Mouse (Mus musculus): ENCODE measurements around the gene Galk2. TPM values are rescaled to one million over a fixed set of nuclear protein-coding genes. Genes with fewer than 3 reads are reported as not detected.

Galk2 gene
- polyA plus RNA-seq, 1 experiment from 2014 or later = 31.1 TPM

DNA sequence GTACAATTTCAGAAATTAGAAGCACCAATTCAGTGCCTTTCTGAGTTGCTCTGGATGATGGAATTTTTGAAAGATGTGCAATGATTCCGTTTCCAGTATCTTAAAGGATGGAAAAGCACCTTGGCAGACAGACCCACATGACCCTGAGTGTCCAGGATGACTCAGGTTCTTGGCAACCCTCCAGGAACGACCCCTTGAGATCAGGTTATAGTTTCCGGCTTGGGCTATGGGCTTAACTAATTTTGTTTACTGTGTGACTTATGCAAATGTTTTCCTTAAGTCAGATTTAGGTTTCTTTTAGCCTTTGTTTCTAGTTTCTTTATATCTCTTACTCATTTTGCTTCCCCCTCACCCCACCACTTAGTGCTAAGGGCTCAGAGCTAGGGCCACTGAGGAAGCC is 66.2 kb downstream of the Galk2 start:
- ATAC-seq (ENCODE audit: insufficient read depth, low FRiP score, low TSS enrichment) (no peak), DNase-seq (ENCODE audit: low spot score) (no peak)
- Histone ChIP-seq H3K27me3 (ENCODE audit: control insufficient read depth, insufficient read depth, low read length) (no peaks in the 10 kb centered on the region), H3K27ac (ENCODE audit: low read depth, low read length) (no peak overlapping the region), H3K4me2 (ENCODE audit: low read depth) (no peak overlapping the region), H3K9ac (ENCODE audit: low read length) (no peak overlapping the region), H3K4me3 (ENCODE audit: low read depth, low read length) (no peak overlapping the region), H3K4me1 (ENCODE audit: control insufficient read depth, insufficient read depth, low read length) (no peaks in the 10 kb centered on the region), H3K9me3 (ENCODE audit: control insufficient read depth, low read length) (no peaks in the 10 kb centered on the region), H3K36me3 (ENCODE audit: control insufficient read depth, insufficient read depth, low read length) (no peaks in the 10 kb centered on the region)
- 88% methylated on average over 3 of the region's 3 CpGs for WGBS

DNA sequence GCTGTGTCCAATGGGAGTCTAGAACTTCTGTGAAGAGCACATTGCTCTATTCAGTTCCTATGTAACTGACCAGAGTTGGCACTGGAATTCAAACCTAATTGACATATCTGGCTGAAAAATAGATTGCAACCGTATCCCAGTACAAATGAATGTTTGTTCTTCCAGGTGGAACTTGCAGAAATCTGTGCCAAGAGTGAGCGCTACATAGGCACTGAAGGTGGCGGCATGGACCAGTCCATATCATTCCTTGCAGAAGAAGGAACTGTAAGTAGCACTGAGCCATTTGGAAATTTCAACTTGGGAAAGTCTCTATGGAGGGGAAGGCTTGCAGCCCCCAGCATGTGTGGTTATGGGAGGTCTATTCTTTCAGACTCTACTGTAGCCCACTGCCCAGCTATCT is 70.5 kb downstream of the Galk2 start:
- no peaks in the 10 kb centered on the region for H3K4me1 ChIP-seq (ENCODE audit: control insufficient read depth, insufficient read depth, low read length)
- no peak for ATAC-seq (ENCODE audit: insufficient read depth, low FRiP score, low TSS enrichment)
- H3K4me3 ChIP-seq (ENCODE audit: low read depth, low read length) = no peak overlapping the region
- H3K27me3 ChIP-seq (ENCODE audit: control insufficient read depth, insufficient read depth, low read length) = no peaks in the 10 kb centered on the region
- no peak for DNase-seq (ENCODE audit: low spot score)
- H3K9ac ChIP-seq (ENCODE audit: low read length) = no peak overlapping the region
- WGBS = 95% methylated on average over 3 of the region's 3 CpGs
- H3K36me3 ChIP-seq (ENCODE audit: control insufficient read depth, insufficient read depth, low read length) = no peaks in the 10 kb centered on the region
- no peak overlapping the region for H3K27ac ChIP-seq (ENCODE audit: low read depth, low read length)
- no peaks in the 10 kb centered on the region for H3K9me3 ChIP-seq (ENCODE audit: control insufficient read depth, low read length)
- H3K4me2 ChIP-seq (ENCODE audit: low read depth) = no peak overlapping the region

DNA sequence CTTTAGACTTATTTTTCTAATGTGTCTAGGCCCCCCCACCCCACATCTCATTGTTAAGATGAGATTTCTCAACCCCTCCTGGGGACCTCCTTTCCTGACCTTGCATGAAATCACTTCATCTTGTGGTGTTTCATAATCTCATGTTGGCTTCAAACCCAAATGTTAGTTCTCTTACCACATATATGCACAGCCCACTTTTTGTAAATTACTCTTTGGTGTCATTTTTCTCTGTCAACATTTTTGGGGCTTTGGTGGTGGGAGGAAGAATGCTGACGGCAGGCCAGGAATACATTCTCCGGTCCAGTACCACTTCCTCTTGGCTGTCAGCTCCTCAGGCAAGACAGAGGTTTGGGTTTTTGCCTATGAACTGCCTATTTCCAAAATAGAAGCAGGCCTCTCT is 71.0 kb downstream of the Galk2 start:
- Histone ChIP-seq H3K4me1 (ENCODE audit: control insufficient read depth, insufficient read depth, low read length) (no peaks in the 10 kb centered on the region), H3K36me3 (ENCODE audit: control insufficient read depth, insufficient read depth, low read length) (no peaks in the 10 kb centered on the region), H3K9ac (ENCODE audit: low read length) (no peak overlapping the region), H3K27ac (ENCODE audit: low read depth, low read length) (no peak overlapping the region), H3K27me3 (ENCODE audit: control insufficient read depth, insufficient read depth, low read length) (no peaks in the 10 kb centered on the region), H3K4me2 (ENCODE audit: low read depth) (no peak overlapping the region), H3K4me3 (ENCODE audit: low read depth, low read length) (no peak overlapping the region), H3K9me3 (ENCODE audit: control insufficient read depth, low read length) (no peaks in the 10 kb centered on the region)
- no peak for ATAC-seq (ENCODE audit: insufficient read depth, low FRiP score, low TSS enrichment)
- 82% methylated on average over 2 of the region's 2 CpGs for WGBS
- no peak for DNase-seq (ENCODE audit: low spot score)

DNA sequence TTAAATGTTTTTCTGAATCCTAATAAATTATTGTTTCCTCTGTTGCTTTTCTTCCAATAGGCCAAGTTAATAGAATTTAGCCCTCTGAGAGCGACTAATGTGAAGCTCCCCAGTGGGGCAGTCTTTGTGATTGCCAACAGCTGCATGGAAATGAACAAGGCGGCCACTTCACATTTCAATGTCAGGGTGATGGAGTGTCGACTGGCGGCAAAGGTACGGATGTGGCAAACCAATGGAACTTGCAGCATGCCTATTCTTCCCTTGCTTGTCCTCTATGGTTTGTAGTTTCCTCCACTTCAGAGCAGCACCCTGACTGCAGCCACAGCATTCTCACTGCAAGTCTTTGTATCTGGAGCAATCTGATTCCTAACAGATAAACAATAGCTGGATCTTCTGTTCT is 72.3 kb downstream of the Galk2 start:
- peak; percentile 45; the same call in 1 of the 2 replicates for ATAC-seq (ENCODE audit: insufficient read depth, low FRiP score, low TSS enrichment)

DNA sequence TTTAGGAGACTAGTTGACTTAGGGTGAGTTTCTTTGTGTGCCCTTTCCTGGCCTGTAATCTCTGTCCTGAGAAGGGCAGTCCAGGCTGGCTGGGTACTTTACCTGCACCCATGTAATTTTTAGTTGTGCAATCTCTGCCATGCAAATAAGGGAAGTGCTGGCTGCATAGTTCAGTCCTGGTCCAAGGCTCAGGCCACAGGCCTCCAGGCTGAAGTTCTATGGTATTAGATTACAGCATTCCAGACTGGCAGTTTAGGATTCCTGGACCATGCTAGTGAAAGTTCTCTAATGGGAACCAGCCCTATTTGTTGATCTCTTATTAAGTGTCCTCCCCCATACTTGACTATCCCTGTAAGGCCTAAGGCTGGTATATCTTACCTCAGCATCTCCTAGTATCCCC is 73.8 kb downstream of the Galk2 start:
- Histone ChIP-seq H3K27ac (ENCODE audit: low read depth, low read length) (no peak overlapping the region), H3K4me2 (ENCODE audit: low read depth) (no peak overlapping the region), H3K27me3 (ENCODE audit: control insufficient read depth, insufficient read depth, low read length) (no peaks in the 10 kb centered on the region), H3K9ac (ENCODE audit: low read length) (no peak overlapping the region), H3K36me3 (ENCODE audit: control insufficient read depth, insufficient read depth, low read length) (no peaks in the 10 kb centered on the region), H3K4me3 (ENCODE audit: low read depth, low read length) (no peak overlapping the region), H3K9me3 (ENCODE audit: control insufficient read depth, low read length) (no peaks in the 10 kb centered on the region), H3K4me1 (ENCODE audit: control insufficient read depth, insufficient read depth, low read length) (no peaks in the 10 kb centered on the region)
- DNase-seq (ENCODE audit: low spot score) (no peak), ATAC-seq (ENCODE audit: insufficient read depth, low FRiP score, low TSS enrichment) (no peak)

More for the DNA sequence above, 72.3 kb downstream of the Galk2 start:
- DNase-seq (ENCODE audit: low spot score) = peak; percentile 23
- Histone ChIP-seq H3K27ac (ENCODE audit: low read depth, low read length) (no peak overlapping the region), H3K9ac (ENCODE audit: low read length) (no peak overlapping the region), H3K4me1 (ENCODE audit: control insufficient read depth, insufficient read depth, low read length) (no peaks in the 10 kb centered on the region), H3K4me3 (ENCODE audit: low read depth, low read length) (no peak overlapping the region), H3K4me2 (ENCODE audit: low read depth) (no peak overlapping the region), H3K36me3 (ENCODE audit: control insufficient read depth, insufficient read depth, low read length) (no peaks in the 10 kb centered on the region), H3K9me3 (ENCODE audit: control insufficient read depth, low read length) (no peaks in the 10 kb centered on the region), H3K27me3 (ENCODE audit: control insufficient read depth, insufficient read depth, low read length) (no peaks in the 10 kb centered on the region)
- 62% methylated on average over 5 of the region's 5 CpGs for WGBS

DNA sequence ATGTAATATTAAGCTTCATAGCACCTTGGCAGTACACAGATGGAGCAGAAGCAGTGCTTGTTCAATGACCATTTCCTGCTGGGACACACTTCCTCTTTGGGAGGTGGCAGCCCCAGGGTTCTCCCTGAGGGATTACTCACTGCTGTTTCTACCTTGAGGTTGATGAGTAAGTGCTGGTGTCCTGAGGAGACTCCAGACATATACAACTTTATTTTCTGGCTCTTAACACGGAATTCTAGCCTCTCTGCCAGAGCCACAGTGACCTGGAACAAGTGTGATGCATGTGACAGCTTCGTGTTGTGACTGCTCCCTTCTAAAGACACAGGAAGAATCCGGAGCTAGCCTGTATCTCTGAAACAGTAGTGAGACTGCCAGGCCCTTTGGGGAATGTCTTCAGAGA is 75.1 kb downstream of the Galk2 start:
- Histone ChIP-seq H3K4me3 (ENCODE audit: low read depth, low read length) (no peak overlapping the region), H3K9ac (ENCODE audit: low read length) (no peak overlapping the region), H3K9me3 (ENCODE audit: control insufficient read depth, low read length) (no peaks in the 10 kb centered on the region), H3K27ac (ENCODE audit: low read depth, low read length) (no peak overlapping the region), H3K36me3 (ENCODE audit: control insufficient read depth, insufficient read depth, low read length) (no peaks in the 10 kb centered on the region), H3K4me2 (ENCODE audit: low read depth) (no peak overlapping the region), H3K4me1 (ENCODE audit: control insufficient read depth, insufficient read depth, low read length) (no peaks in the 10 kb centered on the region), H3K27me3 (ENCODE audit: control insufficient read depth, insufficient read depth, low read length) (no peaks in the 10 kb centered on the region)
- ATAC-seq (ENCODE audit: insufficient read depth, low FRiP score, low TSS enrichment) (no peak), DNase-seq (ENCODE audit: low spot score) (no peak)
- WGBS = 79% methylated on average over 3 of the region's 3 CpGs

DNA sequence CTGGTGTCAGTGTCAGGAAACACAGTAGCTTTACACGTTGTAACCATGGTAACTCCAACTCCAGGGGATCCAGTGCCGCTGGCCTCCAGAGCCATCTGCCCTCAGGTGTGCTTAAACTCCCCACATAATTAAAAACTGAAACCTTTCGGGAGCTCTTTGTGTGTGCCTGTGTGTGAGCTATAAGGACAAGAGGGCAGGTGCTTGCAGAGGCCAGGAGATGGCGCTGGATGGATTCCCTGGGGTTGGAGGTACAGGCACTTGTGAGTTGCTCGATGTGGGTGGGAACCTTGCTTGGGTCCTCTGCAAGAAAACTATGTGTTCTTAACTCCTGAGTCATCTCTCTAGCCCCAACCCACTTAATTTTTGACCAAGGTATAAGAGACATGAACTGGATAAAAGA is 77.5 kb downstream of the Galk2 start:
- Histone ChIP-seq H3K27me3 (ENCODE audit: control insufficient read depth, insufficient read depth, low read length) (no peaks in the 10 kb centered on the region), H3K9me3 (ENCODE audit: control insufficient read depth, low read length) (no peaks in the 10 kb centered on the region), H3K9ac (ENCODE audit: low read length) (no peak overlapping the region), H3K4me1 (ENCODE audit: control insufficient read depth, insufficient read depth, low read length) (no peaks in the 10 kb centered on the region), H3K4me3 (ENCODE audit: low read depth, low read length) (no peak overlapping the region), H3K27ac (ENCODE audit: low read depth, low read length) (no peak overlapping the region), H3K36me3 (ENCODE audit: control insufficient read depth, insufficient read depth, low read length) (no peaks in the 10 kb centered on the region), H3K4me2 (ENCODE audit: low read depth) (no peak overlapping the region)
- WGBS = 52% methylated on average over 5 of the region's 5 CpGs
- ATAC-seq (ENCODE audit: insufficient read depth, low FRiP score, low TSS enrichment) (no peak), DNase-seq (ENCODE audit: low spot score) (no peak)

DNA sequence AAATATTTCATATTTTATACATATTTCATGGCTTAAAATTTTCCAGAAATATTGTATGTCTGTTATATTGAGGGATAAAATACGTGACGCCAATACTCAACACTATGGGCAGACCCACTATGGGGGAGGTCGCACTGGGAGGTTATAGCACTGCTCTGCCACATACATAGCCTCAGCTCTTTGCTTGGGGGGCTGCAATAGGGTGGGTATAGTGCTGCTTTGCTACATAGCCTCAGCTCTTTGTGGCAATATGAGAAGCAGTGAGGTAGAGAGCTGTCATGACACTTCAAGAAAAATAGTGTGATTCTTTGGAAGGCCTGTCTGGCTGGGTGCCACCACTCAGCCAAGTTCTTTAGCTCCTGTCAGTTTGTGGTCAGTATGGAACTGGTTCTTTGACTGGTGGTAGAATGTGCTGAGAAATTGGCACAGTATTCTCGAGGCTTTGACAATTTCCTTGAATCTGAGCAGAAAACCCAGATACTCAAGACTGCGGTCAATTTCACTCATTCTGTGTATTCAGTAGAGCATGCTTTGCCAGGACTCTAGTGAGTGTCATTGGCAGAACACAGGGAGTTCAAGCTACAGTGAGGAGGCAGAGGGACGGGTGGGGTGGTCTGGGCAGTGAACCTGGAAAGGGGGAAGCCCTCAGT is 80.2 kb downstream of the Galk2 start:
- WGBS = 87% methylated on average over 6 of the region's 6 CpGs
- ATAC-seq (ENCODE audit: insufficient read depth, low FRiP score, low TSS enrichment) (no peak), DNase-seq (ENCODE audit: low spot score) (no peak)
- Histone ChIP-seq H3K27me3 (ENCODE audit: control insufficient read depth, insufficient read depth, low read length) (no peaks in the 10 kb centered on the region), H3K9ac (ENCODE audit: low read length) (no peak overlapping the region), H3K36me3 (ENCODE audit: control insufficient read depth, insufficient read depth, low read length) (no peaks in the 10 kb centered on the region), H3K4me1 (ENCODE audit: control insufficient read depth, insufficient read depth, low read length) (no peaks in the 10 kb centered on the region), H3K9me3 (ENCODE audit: control insufficient read depth, low read length) (no peaks in the 10 kb centered on the region), H3K27ac (ENCODE audit: low read depth, low read length) (no peak overlapping the region), H3K4me2 (ENCODE audit: low read depth) (no peak overlapping the region), H3K4me3 (ENCODE audit: low read depth, low read length) (no peak overlapping the region)

DNA sequence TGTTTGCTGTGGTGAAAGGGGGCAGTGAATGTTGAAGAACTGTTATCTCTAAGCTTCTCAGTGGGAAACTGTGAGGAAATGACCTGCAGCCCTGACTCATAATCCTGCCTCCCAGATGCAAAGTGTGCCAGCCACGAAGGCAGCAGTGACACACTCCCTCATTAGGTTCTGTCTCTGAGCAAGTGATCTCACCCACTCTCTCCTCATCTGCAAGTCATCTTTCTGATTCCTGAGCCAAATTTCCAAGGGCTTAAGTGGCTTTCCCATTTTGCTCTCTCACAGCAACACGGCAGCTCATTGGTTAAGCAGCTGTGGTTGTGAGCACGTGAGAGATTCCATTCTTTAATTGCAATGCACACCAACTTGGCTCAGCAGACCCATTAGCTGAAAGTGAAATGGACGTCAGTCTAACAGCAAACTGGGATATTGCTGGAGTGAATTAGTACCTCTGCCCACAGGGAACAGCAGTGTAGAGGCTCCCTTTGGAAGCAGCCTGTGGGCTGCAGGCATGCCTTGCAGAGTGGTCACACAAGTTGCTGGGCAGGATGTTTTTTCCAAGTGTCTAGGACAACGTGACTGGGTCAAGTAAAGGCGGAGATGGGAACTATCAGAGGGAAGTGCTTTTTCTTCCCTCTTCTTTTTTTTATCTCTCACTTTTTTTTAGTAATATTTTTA is 82.3 kb downstream of the Galk2 start:
- Histone ChIP-seq H3K9me3 (ENCODE audit: control insufficient read depth, low read length) (no peaks in the 10 kb centered on the region), H3K27me3 (ENCODE audit: control insufficient read depth, insufficient read depth, low read length) (no peaks in the 10 kb centered on the region), H3K36me3 (ENCODE audit: control insufficient read depth, insufficient read depth, low read length) (no peaks in the 10 kb centered on the region), H3K4me2 (ENCODE audit: low read depth) (no peak overlapping the region), H3K9ac (ENCODE audit: low read length) (no peak overlapping the region), H3K4me3 (ENCODE audit: low read depth, low read length) (no peak overlapping the region), H3K27ac (ENCODE audit: low read depth, low read length) (no peak overlapping the region), H3K4me1 (ENCODE audit: control insufficient read depth, insufficient read depth, low read length) (no peaks in the 10 kb centered on the region)
- no peak for DNase-seq (ENCODE audit: low spot score)
- WGBS = 74% methylated on average over 6 of the region's 6 CpGs
- no peak for ATAC-seq (ENCODE audit: insufficient read depth, low FRiP score, low TSS enrichment)

All from neural tube, embryonic 11.5 days (tissue).